Mouse (Mus musculus) liver, adult 2 months (tissue): ENCODE results near the gene Syn3.

Experiments used
- CTCF ChIP-seq: fragments of 200-500 bp; IDR thresholded peaks from 2 replicates; pipeline ENCODE4 v1.5.1; 2011; ENCODE audit warnings: low read depth, low read length, control low read depth
- POLR2A ChIP-seq: fragments of 200-500 bp; IDR thresholded peaks from 2 replicates; pipeline ENCODE4 v1.6.1; 2011; ENCODE audit warnings: low read length, control low read depth; ENCODE audit not compliant: insufficient read depth; ENCODE audit errors: extremely low read depth

GRCm38 (mm10) chr10:86056297-86056903 is 442.3 kb downstream of the Syn3 start:
- TF ChIP-seq CTCF, result peak; percentile 16; the same call in 1 of the 2 replicates
- TF ChIP-seq POLR2A, result no peak
